Mouse (Mus musculus): ENCODE data around the gene Kalrn. TPM values are rescaled to one million over a fixed set of nuclear protein-coding genes. Genes with fewer than 3 reads are reported as not detected.

Kalrn gene
- total RNA-seq, 1 experiment from 2014 or later: 8.2 TPM

GRCm38 (mm10) chr16:34184721-34185120, 388.6 kb downstream of the Kalrn start:
- DNase-seq: no peak

- no peak for DNase-seq
Observed at GRCm38 (mm10) chr16:34183186-34183585, 390.1 kb downstream of the Kalrn start.

- no peak for DNase-seq
Observed at GRCm38 (mm10) chr16:34175625-34176024, 397.7 kb downstream of the Kalrn start.

GRCm38 (mm10) chr16:34172572-34173181, 400.7 kb downstream of the Kalrn start:
- no peak for DNase-seq

- no peak for DNase-seq
Observed at GRCm38 (mm10) chr16:34167042-34167441, 406.3 kb downstream of the Kalrn start.

GRCm38 (mm10) chr16:34163086-34163485, 410.2 kb downstream of the Kalrn start:
- peak; percentile 69 for DNase-seq

- no peak for DNase-seq
Observed at GRCm38 (mm10) chr16:34159576-34159975, 413.8 kb downstream of the Kalrn start.

- DNase-seq: peak; percentile 31
Observed at GRCm38 (mm10) chr16:34157386-34158135, 415.8 kb downstream of the Kalrn start.

- DNase-seq: no peak
Observed at GRCm38 (mm10) chr16:34155696-34156095, 417.6 kb downstream of the Kalrn start.

- no peak for DNase-seq
Observed at GRCm38 (mm10) chr16:34154903-34155302, 418.4 kb downstream of the Kalrn start.

GRCm38 (mm10) chr16:34151528-34152071, 421.7 kb downstream of the Kalrn start:
- no peak for DNase-seq

GRCm38 (mm10) chr16:34141670-34142069, 431.7 kb downstream of the Kalrn start:
- DNase-seq: no peak

GRCm38 (mm10) chr16:34135074-34135473, 438.3 kb downstream of the Kalrn start:
- DNase-seq: no peak

GRCm38 (mm10) chr16:34134628-34135027, 438.7 kb downstream of the Kalrn start:
- DNase-seq: no peak

GRCm38 (mm10) chr16:34125595-34125994, 447.7 kb downstream of the Kalrn start:
- peak; percentile 66 for DNase-seq

- no peak for DNase-seq
Observed at GRCm38 (mm10) chr16:34122486-34122885, 450.8 kb downstream of the Kalrn start.

- no peak for DNase-seq
Observed at GRCm38 (mm10) chr16:34121288-34121687, 452.0 kb downstream of the Kalrn start.

- DNase-seq: no peak
Observed at GRCm38 (mm10) chr16:34120801-34121201, 452.5 kb downstream of the Kalrn start.

GRCm38 (mm10) chr16:34119844-34120243, 453.5 kb downstream of the Kalrn start:
- DNase-seq: no peak

- DNase-seq: no peak
Observed at GRCm38 (mm10) chr16:34119370-34119769, 454.0 kb downstream of the Kalrn start.

- DNase-seq: peak; percentile 37
Observed at GRCm38 (mm10) chr16:34114665-34115064, 458.7 kb downstream of the Kalrn start.

GRCm38 (mm10) chr16:34113150-34113549, 460.2 kb downstream of the Kalrn start:
- no peak for DNase-seq

GRCm38 (mm10) chr16:34112490-34112889, 460.8 kb downstream of the Kalrn start:
- DNase-seq: no peak

Measured in adrenal gland, postnatal 25 days (tissue).